Mouse (Mus musculus): ENCODE results near the gene Myo9b. TPM values are rescaled to one million over a fixed set of nuclear protein-coding genes. Genes with fewer than 3 reads are reported as not detected.

The Myo9b gene
- polyA plus RNA-seq, 1 experiment from 2014 or later = 23.0 TPM

DNA sequence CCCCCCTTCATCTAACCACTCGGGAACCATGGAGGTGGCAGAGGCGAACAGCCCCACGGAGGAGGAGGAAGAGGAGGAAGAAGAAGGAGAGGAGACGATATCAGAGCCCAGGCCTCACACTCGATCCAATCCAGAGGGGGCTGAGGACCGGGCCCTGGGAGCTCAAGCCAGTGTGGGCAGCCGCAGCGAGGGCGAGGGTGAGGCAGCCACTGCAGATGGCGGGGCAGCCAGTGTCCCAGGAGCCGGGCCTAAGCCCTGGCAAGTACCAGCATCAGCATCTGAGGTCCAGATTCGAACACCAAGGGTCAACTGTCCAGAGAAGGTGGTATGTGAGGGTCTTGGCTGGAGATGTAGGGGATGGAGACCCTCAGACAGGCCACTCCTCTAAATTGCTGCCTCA is 125.2 kb downstream of the Myo9b start:
- ATAC-seq (ENCODE audit: insufficient number of reproducible peaks, low FRiP score, low TSS enrichment, low read depth) = no peak
- Histone ChIP-seq H3K4me1 (ENCODE audit: control insufficient read depth, insufficient read depth, low read length) (0 out of 2 replicates have a peak, but pooled peaks cover 4% of the 10 kb centered on the region), H3K4me3 (ENCODE audit: low read depth, low read length) (peak overlapping the region; percentile 79), H3K4me2 (ENCODE audit: low read depth, severe bottlenecking) (peak overlapping the region; percentile 71), H3K27ac (replicated peaks; ENCODE audit: low read depth, low read length) (no peak overlapping the region), H3K36me3 (ENCODE audit: control insufficient read depth, insufficient read depth, low read length) (peaks cover 4% of the 10 kb centered on the region; the same call in 1 of the 2 replicates), H3K9ac (ENCODE audit: low read length) (no peak overlapping the region), H3K27me3 (ENCODE audit: control insufficient read depth, insufficient read depth, low read length) (no peaks in the 10 kb centered on the region), H3K9me3 (ENCODE audit: control insufficient read depth, low read length) (no peaks in the 10 kb centered on the region; the same call in 1 of the 2 replicates)
- DNase-seq (ENCODE audit: low spot score) = no peak
- 87% methylated on average over 12 of the region's 12 CpGs for WGBS

DNA sequence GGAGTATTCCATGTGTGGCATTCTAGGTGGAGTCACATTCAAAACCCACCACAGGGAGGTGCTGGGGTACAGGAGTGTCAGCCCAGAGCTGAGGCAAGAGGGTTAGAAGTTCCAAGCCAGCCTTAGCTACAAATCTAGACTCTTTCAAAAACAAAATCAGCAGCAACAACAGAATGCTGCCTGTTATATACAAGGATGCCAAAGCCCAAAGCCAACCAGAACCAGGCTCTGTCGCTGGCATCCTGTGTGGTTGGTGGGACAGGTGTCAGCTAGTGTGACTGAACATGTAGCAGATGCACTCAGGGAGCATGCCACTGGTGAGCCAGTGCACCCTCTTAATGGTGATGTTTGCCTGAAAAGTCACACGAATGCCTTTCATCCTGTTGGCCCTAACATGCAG is 128.3 kb downstream of the Myo9b start:
- peaks cover 4% of the 10 kb centered on the region; the same call in 1 of the 2 replicates for H3K36me3 ChIP-seq (ENCODE audit: control insufficient read depth, insufficient read depth, low read length)
- no peak overlapping the region for H3K27ac ChIP-seq (replicated peaks; ENCODE audit: low read depth, low read length)
- no peaks in the 10 kb centered on the region for H3K27me3 ChIP-seq (ENCODE audit: control insufficient read depth, insufficient read depth, low read length)
- ATAC-seq (ENCODE audit: insufficient number of reproducible peaks, low FRiP score, low TSS enrichment, low read depth) (no peak), DNase-seq (ENCODE audit: low spot score) (no peak)
- H3K4me1 ChIP-seq (ENCODE audit: control insufficient read depth, insufficient read depth, low read length) = 0 out of 2 replicates have a peak, but pooled peaks cover 4% of the 10 kb centered on the region
- no peak overlapping the region for H3K4me3 ChIP-seq (ENCODE audit: low read depth, low read length)
- no peaks in the 10 kb centered on the region for H3K9me3 ChIP-seq (ENCODE audit: control insufficient read depth, low read length)
- no peak overlapping the region for H3K4me2 ChIP-seq (ENCODE audit: low read depth, severe bottlenecking)
- WGBS = 92% methylated on average over 2 of the region's 2 CpGs
- H3K9ac ChIP-seq (ENCODE audit: low read length) = no peak overlapping the region

DNA sequence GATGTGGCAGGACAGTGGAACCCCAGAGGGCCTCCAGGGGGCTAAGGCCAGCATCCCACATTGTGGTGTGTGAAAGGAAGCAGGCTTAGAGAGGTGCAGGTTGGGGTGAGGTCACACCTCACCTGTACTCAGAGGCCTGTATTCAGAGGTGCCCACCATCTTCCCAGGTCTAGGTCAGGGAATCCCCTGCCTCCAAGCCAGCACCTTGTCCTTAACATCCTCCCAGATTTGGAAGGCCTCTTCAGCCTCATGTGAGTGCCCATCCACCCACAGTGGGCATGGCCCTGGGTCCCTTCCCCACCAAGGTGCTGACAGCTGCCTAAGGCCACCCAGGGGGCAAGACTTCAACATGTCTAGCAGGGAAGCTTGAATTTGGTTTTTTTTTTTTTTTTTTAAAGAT is 128.9 kb downstream of the Myo9b start:
- H3K27me3 ChIP-seq (ENCODE audit: control insufficient read depth, insufficient read depth, low read length) = no peaks in the 10 kb centered on the region
- no peak overlapping the region for H3K4me3 ChIP-seq (ENCODE audit: low read depth, low read length)
- peaks cover 6% of the 10 kb centered on the region; the same call in 1 of the 2 replicates for H3K4me1 ChIP-seq (ENCODE audit: control insufficient read depth, insufficient read depth, low read length)
- H3K9ac ChIP-seq (ENCODE audit: low read length) = no peak overlapping the region
- no peak overlapping the region for H3K4me2 ChIP-seq (ENCODE audit: low read depth, severe bottlenecking)
- peaks cover 4% of the 10 kb centered on the region; the same call in 1 of the 2 replicates for H3K36me3 ChIP-seq (ENCODE audit: control insufficient read depth, insufficient read depth, low read length)
- H3K9me3 ChIP-seq (ENCODE audit: control insufficient read depth, low read length) = no peaks in the 10 kb centered on the region
- ATAC-seq (ENCODE audit: insufficient number of reproducible peaks, low FRiP score, low TSS enrichment, low read depth) (no peak), DNase-seq (ENCODE audit: low spot score) (no peak)
- H3K27ac ChIP-seq (replicated peaks; ENCODE audit: low read depth, low read length) = no peak overlapping the region

DNA sequence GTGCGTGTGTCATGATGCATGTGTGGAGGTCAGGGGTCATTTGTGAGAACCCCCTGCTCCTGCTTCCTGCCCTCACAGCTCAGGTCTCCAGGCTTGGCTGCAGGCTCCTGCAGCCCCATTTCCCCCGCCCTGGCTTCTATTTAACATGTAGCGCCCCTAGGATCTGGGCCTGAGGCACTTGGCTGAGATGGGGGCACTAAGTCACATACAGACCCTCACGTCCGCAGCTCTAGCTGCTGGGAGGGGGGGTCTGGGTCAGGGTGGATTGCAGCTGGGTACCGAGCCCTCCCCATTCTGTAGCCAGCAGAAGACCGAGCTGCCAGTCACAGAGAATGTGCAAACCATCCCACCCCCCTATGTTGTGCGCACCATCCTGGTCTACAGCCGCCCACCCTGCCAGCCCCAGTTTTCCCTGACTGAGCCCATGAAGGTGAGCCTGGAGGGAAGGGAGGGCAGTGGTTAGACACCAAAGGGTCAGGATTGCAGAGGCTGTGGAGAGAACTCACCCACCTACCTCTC is 130.0 kb downstream of the Myo9b start:
- Histone ChIP-seq H3K36me3 (ENCODE audit: control insufficient read depth, insufficient read depth, low read length) (peaks cover 4% of the 10 kb centered on the region; the same call in 1 of the 2 replicates), H3K27ac (replicated peaks; ENCODE audit: low read depth, low read length) (no peak overlapping the region), H3K9ac (ENCODE audit: low read length) (no peak overlapping the region), H3K9me3 (ENCODE audit: control insufficient read depth, low read length) (no peaks in the 10 kb centered on the region), H3K4me3 (ENCODE audit: low read depth, low read length) (no peak overlapping the region), H3K4me2 (ENCODE audit: low read depth, severe bottlenecking) (no peak overlapping the region), H3K4me1 (ENCODE audit: control insufficient read depth, insufficient read depth, low read length) (peaks cover 6% of the 10 kb centered on the region; the same call in 1 of the 2 replicates), H3K27me3 (ENCODE audit: control insufficient read depth, insufficient read depth, low read length) (no peaks in the 10 kb centered on the region)
- 89% methylated on average over 9 of the region's 9 CpGs for WGBS
- no peak for ATAC-seq (ENCODE audit: insufficient number of reproducible peaks, low FRiP score, low TSS enrichment, low read depth)
- DNase-seq (ENCODE audit: low spot score) = no peak

DNA sequence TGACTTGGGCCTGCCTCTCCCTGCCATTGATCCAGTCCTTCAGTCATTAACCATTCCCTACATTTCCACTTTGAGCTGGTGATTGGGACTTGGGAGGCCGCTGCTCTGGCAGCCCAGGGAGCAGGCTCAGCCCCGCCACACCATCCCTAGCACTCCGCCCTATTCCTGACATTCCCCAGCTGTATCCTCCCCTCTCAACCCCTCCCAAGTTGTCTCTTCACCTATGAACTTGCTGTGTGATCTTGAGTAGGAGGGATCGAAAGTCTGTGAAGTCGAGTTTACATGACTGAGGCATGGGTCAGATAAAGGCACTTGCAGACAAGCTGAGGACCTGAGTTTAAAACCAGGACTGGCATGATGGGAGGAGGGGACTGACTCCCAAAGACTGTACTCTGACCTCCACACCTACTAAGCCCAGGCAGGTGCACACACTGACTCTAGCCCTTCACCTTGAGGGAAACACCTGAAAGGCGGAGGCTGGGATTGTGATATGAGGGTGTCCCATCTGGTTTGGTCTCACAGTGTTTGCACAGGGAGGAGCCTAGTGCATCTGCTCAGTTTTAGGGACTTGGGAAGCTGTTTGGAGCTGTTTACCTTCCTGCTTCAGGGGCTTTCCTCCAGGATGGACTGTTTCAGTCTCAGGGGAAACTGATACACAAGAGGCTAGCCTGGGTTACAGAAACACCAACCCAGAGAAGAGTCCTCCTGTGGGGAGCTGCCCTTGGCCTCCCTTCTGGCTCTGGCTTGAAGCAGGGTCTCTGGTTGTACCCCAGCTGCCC is 130.8 kb downstream of the Myo9b start:
- WGBS = 84% methylated on average over 6 of the region's 6 CpGs

DNA sequence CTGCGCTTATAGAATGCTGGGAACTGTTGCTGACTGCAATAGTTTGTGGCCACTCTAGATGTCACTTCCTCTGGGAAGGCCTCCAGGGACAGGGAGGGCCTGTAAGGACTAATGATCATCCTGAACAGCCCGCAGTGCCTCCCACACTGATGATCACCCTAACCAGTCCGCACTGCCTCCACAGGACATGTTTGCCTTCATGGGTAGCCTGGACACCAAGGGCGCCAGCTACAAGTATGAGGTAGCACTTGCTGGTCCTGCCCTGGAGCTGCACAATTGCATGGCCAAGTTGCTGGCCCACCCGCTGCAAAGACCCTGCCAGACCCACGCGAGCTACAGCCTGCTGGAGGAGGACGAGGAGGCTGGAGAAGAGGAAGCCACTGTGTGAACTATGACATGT is 131.5 kb downstream of the Myo9b start:
- Histone ChIP-seq H3K9me3 (ENCODE audit: control insufficient read depth, low read length) (no peaks in the 10 kb centered on the region), H3K27me3 (ENCODE audit: control insufficient read depth, insufficient read depth, low read length) (no peaks in the 10 kb centered on the region), H3K27ac (replicated peaks; ENCODE audit: low read depth, low read length) (no peak overlapping the region), H3K9ac (ENCODE audit: low read length) (no peak overlapping the region), H3K4me2 (ENCODE audit: low read depth, severe bottlenecking) (no peak overlapping the region), H3K4me1 (ENCODE audit: control insufficient read depth, insufficient read depth, low read length) (peaks cover 4% of the 10 kb centered on the region; the same call in 1 of the 2 replicates), H3K36me3 (ENCODE audit: control insufficient read depth, insufficient read depth, low read length) (peaks cover 7% of the 10 kb centered on the region; the same call in 1 of the 2 replicates), H3K4me3 (ENCODE audit: low read depth, low read length) (no peak overlapping the region)
- ATAC-seq (ENCODE audit: insufficient number of reproducible peaks, low FRiP score, low TSS enrichment, low read depth) (no peak), DNase-seq (ENCODE audit: low spot score) (no peak)
- WGBS = 93% methylated on average over 8 of the region's 8 CpGs

More for the DNA sequence above, 130.8 kb downstream of the Myo9b start:
- Histone ChIP-seq H3K4me3 (ENCODE audit: low read depth, low read length) (no peak overlapping the region), H3K9ac (ENCODE audit: low read length) (no peak overlapping the region), H3K36me3 (ENCODE audit: control insufficient read depth, insufficient read depth, low read length) (peaks cover 6% of the 10 kb centered on the region; the same call in 1 of the 2 replicates), H3K9me3 (ENCODE audit: control insufficient read depth, low read length) (no peaks in the 10 kb centered on the region), H3K27ac (replicated peaks; ENCODE audit: low read depth, low read length) (no peak overlapping the region), H3K4me2 (ENCODE audit: low read depth, severe bottlenecking) (no peak overlapping the region), H3K4me1 (ENCODE audit: control insufficient read depth, insufficient read depth, low read length) (peaks cover 4% of the 10 kb centered on the region; the same call in 1 of the 2 replicates), H3K27me3 (ENCODE audit: control insufficient read depth, insufficient read depth, low read length) (no peaks in the 10 kb centered on the region)
- no peak for DNase-seq (ENCODE audit: low spot score)
- no peak for ATAC-seq (ENCODE audit: insufficient number of reproducible peaks, low FRiP score, low TSS enrichment, low read depth)

DNA sequence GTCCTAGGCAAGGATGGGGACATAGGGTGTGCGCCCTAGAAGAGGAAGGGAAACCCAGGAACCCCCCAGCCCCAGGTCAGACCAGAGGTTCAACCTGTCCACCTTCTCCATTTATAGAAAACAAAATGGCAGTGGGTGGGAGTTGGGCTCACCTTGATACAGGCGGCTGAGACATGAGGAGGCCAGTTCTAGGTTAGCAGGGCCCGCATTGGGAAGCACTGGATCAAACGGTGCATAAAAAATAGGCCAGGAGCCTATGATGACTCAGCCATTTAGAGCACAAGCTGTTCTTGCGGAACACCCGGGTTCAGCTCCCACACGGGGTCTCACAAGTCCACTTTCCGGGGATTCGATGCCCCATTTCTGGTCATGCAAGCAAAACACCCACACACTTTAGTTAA is 132.4 kb downstream of the Myo9b start:
- H3K4me1 ChIP-seq (ENCODE audit: control insufficient read depth, insufficient read depth, low read length) = peaks cover 4% of the 10 kb centered on the region; the same call in 1 of the 2 replicates

DNA sequence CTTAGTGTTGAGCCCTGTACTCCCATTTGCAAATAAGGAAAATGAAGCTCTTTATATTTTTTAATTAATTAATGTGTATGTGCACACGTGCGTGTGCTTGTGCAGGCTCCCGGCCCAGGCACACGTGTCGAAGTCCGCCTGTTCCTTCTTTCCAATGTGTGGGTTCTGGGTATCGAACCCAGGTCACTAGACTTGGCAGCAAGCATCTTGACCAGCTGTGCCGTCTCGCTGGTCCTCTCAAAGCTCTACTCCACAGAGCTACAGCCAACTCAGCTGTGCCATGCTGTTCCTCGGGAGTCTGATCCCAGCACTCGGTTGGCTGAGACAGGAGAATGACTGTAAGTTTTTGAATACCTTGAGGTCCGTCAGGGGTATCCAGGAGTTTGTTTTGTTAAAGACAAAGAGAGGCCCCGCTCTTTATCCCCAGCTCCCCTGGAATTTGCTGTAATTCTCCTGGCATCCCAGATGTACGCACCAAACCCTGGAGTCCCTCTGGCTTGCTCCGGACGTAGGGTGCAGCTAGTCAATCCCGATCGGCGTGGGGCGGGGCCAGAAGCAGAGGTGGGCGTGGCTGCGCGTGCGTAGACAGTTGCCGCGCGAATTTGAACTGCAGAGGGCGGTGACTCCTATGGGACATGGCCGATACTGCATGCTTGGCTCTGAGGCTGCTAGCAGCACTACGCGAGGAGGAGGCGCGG is 133.0 kb downstream of the Myo9b start, which contains the start of gene Ankle1:
Gene Ankle1 (plus strand): TSS at position 610 of the 698 bp plus-strand sequence.
- Histone ChIP-seq H3K4me3 (ENCODE audit: low read depth, low read length) (peak within 1 kb of the TSS; percentile 81), H3K4me2 (ENCODE audit: low read depth, severe bottlenecking) (peak within 1 kb of the TSS; percentile 93), H3K27me3 (ENCODE audit: control insufficient read depth, insufficient read depth, low read length) (no peaks in the 10 kb centered on the region), H3K4me1 (ENCODE audit: control insufficient read depth, insufficient read depth, low read length) (peaks cover 4% of the 10 kb centered on the region; the same call in 1 of the 2 replicates), H3K9me3 (ENCODE audit: control insufficient read depth, low read length) (no peaks in the 10 kb centered on the region), H3K9ac (ENCODE audit: low read length) (peak within 1 kb of the TSS; percentile 69), H3K36me3 (ENCODE audit: control insufficient read depth, insufficient read depth, low read length) (peaks cover 10% of the 10 kb centered on the region; the same call in 1 of the 2 replicates), H3K27ac (replicated peaks; ENCODE audit: low read depth, low read length) (peak within 1 kb of the TSS; percentile 44)
- peak; percentile 87 for ATAC-seq (ENCODE audit: insufficient number of reproducible peaks, low FRiP score, low TSS enrichment, low read depth)
- WGBS = 18% methylated on average over 33 of the region's 33 CpGs
- DNase-seq (ENCODE audit: low spot score) = peak; percentile 99

More for the DNA sequence above, 132.4 kb downstream of the Myo9b start:
- H3K36me3 ChIP-seq (ENCODE audit: control insufficient read depth, insufficient read depth, low read length) = peaks cover 10% of the 10 kb centered on the region; the same call in 1 of the 2 replicates
- peak overlapping the region; percentile 93; the same call in 1 of the 2 replicates for H3K4me2 ChIP-seq (ENCODE audit: low read depth, severe bottlenecking)
- 0 out of 2 replicates have a peak overlapping the region, but pooled peaks have one; percentile 81 for H3K4me3 ChIP-seq (ENCODE audit: low read depth, low read length)
- no peak overlapping the region for H3K27ac ChIP-seq (replicated peaks; ENCODE audit: low read depth, low read length)
- H3K9me3 ChIP-seq (ENCODE audit: control insufficient read depth, low read length) = no peaks in the 10 kb centered on the region
- no peak overlapping the region for H3K9ac ChIP-seq (ENCODE audit: low read length)
- no peak for ATAC-seq (ENCODE audit: insufficient number of reproducible peaks, low FRiP score, low TSS enrichment, low read depth)
- H3K27me3 ChIP-seq (ENCODE audit: control insufficient read depth, insufficient read depth, low read length) = no peaks in the 10 kb centered on the region
- 87% methylated on average over 9 of the region's 9 CpGs for WGBS
- no peak for DNase-seq (ENCODE audit: low spot score)

All from limb, embryonic 11.5 days (tissue).